Mouse (Mus musculus) lung, adult 2 months (tissue): ENCODE results near the gene Pbp2.

Experiments
- CTCF ChIP-seq: fragments of 200-500 bp; IDR thresholded peaks from 2 replicates; pipeline ENCODE4 v1.5.1; 2011; ENCODE audit warnings: mild to moderate bottlenecking, low read length, control low read depth; ENCODE audit not compliant: insufficient read depth
- POLR2A ChIP-seq: fragments of 200-500 bp; IDR thresholded peaks from 2 replicates; pipeline ENCODE4 v1.6.1; 2011; ENCODE audit warnings: low read depth, mild to moderate bottlenecking, control low read depth, low read length, borderline replicate concordance; ENCODE audit errors: extremely low read depth

DNA sequence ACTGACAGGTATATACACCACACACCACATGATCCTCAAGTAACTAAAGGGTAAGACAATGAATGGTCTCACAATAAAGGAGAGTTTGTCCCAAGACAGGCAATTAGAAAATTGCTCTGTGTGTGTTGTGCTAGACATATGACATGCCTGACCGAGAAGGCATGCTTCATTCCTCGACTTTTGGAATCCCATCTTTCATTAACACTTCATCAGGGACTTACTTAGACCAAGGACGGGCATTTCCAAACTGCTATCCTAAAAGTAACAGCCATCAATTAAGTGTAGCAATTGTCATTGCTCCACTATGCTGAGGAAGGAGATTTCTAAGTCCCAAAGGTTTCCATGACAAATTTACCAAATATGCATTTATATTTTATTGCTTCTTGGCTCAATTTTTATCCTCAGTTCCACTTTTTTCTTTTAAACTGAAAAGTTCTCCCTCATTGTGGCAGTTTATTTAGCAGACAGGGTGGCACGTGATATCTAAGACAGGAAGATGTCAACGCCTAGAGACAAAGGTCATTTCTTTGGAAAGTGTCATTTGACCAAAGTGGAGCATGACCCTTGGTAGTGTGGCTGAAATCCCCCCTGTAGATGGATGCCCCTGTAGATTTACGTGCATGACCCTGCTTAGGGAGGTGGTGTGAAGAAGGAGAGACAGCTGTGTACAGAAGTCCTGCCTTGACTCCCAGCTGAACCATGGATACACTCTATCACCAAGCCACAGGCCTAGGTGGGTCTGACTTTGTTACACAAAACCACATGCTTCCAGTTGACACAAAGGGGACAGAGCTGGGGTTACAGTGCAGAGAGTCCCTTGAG, 33.5 kb downstream of the Pbp2 start:
- TF ChIP-seq CTCF, result no peak
- no peak for TF ChIP-seq POLR2A
